Mouse (Mus musculus) ES-Bruce4 (cell line): ENCODE data around the gene Foxp4. TPM values are rescaled to one million over a fixed set of nuclear protein-coding genes. Genes with fewer than 3 reads are reported as not detected.

Experiments
- H3K27ac ChIP-seq: 2 replicates; pipeline ENCODE4 v1.5.1; 2012; ENCODE audit warnings: low read length, inconsistent platforms; ENCODE audit not compliant: insufficient read depth
- H3K27me3 ChIP-seq: 2 replicates; pipeline ENCODE4 v1.6.1; 2012; ENCODE audit warnings: mild to moderate bottlenecking, low read length, inconsistent platforms; ENCODE audit not compliant: control insufficient read depth, poor library complexity, insufficient read depth, severe bottlenecking
- H3K36me3 ChIP-seq: 2 replicates; pipeline ENCODE4 v1.6.1; 2012; ENCODE audit warnings: inconsistent platforms, mild to moderate bottlenecking, low read length, moderate library complexity; ENCODE audit not compliant: control insufficient read depth, poor library complexity, insufficient read depth, severe bottlenecking
- H3K4me1 ChIP-seq: one replicate; pipeline ENCODE4 v1.8.1; 2011; ENCODE audit warnings: low read length; ENCODE audit not compliant: control insufficient read depth, insufficient read depth
- H3K4me3 ChIP-seq: 2 replicates; pipeline ENCODE4 v1.5.1; 2011; ENCODE audit warnings: low read depth, mild to moderate bottlenecking, low read length
- H3K9ac ChIP-seq: 2 replicates; pipeline ENCODE4 v1.6.1; 2012; ENCODE audit warnings: low read depth, mild to moderate bottlenecking, inconsistent platforms; ENCODE audit not compliant: poor library complexity, severe bottlenecking
- H3K9me3 ChIP-seq: replicated peaks from 2 replicates; pipeline ENCODE4 v1.6.1; 2012; ENCODE audit warnings: mild to moderate bottlenecking, low read length, inconsistent platforms; ENCODE audit not compliant: control insufficient read depth, poor library complexity, insufficient read depth, severe bottlenecking
- CTCF ChIP-seq: IDR thresholded peaks from one replicate; pipeline ENCODE4 v1.8.1; 2011; ENCODE audit warnings: low read depth, low read length
- EP300 ChIP-seq: IDR thresholded peaks from 2 replicates; pipeline ENCODE4 v1.6.1; 2011; ENCODE audit warnings: low read depth, low read length; ENCODE audit not compliant: insufficient read depth
- POLR2A ChIP-seq: IDR thresholded peaks from one replicate; pipeline ENCODE4 v1.8.1; 2011; ENCODE audit warnings: low read length; ENCODE audit not compliant: insufficient read depth
- polyA plus RNA-seq: library from polyadenylated mRNA; stranded (reverse); fragments of >200 nt; gene quantifications from 2 replicates; pipeline ENCODE4 v1.2.4, GENCODE M21; 2011; ENCODE audit warnings: low read depth; ENCODE audit not compliant: missing spikeins, insufficient read depth, insufficient read length

Gene Foxp4
- polyA plus RNA-seq, 1 experiment: 44.2 TPM

DNA sequence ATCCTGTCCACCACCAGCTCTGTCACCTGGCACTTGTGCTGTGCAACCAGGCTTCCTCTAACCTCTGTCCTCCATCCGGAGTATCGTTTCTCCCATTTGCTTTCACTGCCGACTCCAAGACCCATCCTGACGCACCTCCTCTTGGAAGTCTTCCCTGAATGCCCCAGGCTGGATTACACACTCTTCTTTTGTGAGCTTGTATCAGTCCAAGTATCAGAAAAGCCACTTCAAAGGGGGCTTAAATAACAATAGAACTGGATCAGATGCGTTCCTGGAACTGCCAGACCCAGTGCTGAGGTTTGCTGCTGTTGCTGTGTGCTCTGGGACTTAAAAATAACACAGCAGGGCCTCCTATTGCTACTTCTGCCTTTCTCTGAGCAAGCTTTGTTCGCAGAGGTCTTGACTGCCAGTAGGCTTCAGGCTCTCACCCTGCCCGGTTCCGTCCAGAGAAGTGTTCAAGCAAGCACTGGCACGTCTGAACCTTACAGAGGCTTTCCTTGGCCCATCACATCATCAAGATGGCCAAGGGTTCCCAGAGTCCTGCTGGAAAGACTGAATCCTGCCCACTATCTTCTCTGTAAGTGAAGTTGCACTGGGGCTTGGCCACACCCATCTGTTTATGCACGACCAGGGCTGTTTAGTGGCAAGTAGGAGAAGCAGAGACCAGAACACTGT is 13.6 kb upstream of the Foxp4 start:
- Histone ChIP-seq H3K4me3 (no peak overlapping the region), H3K9me3 (no peaks in the 10 kb centered on the region), H3K9ac (no peak overlapping the region), H3K4me1 (peaks cover 4% of the 10 kb centered on the region), H3K27me3 (no peaks in the 10 kb centered on the region), H3K27ac (no peak overlapping the region), H3K36me3 (no peaks in the 10 kb centered on the region)
- TF ChIP-seq POLR2A: no peak
- TF ChIP-seq EP300: no peak
- TF ChIP-seq CTCF: no peak

DNA sequence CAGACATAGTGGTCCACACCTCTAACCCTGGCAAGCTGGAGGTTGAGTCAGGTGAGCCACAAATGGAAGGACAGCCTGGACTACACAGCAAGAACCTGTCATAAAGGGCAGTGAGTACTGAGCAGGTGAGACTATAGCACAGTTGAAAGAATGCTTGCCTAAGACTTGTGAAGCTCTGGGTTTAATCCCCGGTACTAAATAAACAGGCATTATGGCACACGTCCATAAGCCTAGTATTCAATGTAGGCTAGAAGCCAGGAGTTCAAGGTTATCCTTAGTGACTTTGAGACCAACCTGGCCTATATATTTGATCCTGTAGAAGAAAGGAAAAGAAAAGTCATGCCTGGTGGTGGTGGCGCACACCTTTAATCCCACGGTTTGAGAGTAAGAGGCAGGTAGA is 12.1 kb upstream of the Foxp4 start:
- no peak overlapping the region for H3K4me3 ChIP-seq
- TF ChIP-seq CTCF: no peak
- TF ChIP-seq EP300: no peak
- no peak for TF ChIP-seq POLR2A

DNA sequence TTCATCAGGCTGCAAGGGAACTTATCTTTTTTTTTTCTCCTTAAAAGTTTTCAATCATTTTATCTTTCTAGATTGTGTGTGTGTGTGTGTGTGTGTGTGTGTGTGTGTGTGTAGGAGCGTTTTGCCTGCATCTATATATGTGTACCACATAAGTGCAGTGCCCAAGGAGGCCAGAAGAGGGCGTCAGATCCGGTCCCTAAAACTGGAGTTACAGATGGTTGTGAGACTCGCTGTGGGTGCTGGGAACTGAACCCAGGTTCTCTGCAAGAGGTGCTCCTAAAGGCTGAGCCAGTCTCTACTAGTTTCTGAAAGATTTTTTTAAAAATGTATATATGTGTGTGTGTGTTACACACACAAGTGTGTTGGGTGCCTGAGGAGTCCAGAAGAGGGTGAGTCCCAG is 5.0 kb upstream of the Foxp4 start:
- TF ChIP-seq POLR2A: no peak
- no peak for TF ChIP-seq EP300
- TF ChIP-seq CTCF: peak; percentile 31
- H3K4me1 ChIP-seq: no peaks in the 10 kb centered on the region
- H3K4me3 ChIP-seq: no peak overlapping the region
- H3K9me3 ChIP-seq: no peaks in the 10 kb centered on the region
- no peak overlapping the region for H3K27ac ChIP-seq
- no peaks in the 10 kb centered on the region for H3K36me3 ChIP-seq
- H3K27me3 ChIP-seq: no peaks in the 10 kb centered on the region
- H3K9ac ChIP-seq: no peak overlapping the region

More for the DNA sequence above, 12.1 kb upstream of the Foxp4 start:
- Histone ChIP-seq H3K9me3 (no peaks in the 10 kb centered on the region), H3K36me3 (no peaks in the 10 kb centered on the region), H3K27me3 (no peaks in the 10 kb centered on the region), H3K4me1 (peaks cover 4% of the 10 kb centered on the region), H3K9ac (no peak overlapping the region), H3K27ac (no peak overlapping the region)

DNA sequence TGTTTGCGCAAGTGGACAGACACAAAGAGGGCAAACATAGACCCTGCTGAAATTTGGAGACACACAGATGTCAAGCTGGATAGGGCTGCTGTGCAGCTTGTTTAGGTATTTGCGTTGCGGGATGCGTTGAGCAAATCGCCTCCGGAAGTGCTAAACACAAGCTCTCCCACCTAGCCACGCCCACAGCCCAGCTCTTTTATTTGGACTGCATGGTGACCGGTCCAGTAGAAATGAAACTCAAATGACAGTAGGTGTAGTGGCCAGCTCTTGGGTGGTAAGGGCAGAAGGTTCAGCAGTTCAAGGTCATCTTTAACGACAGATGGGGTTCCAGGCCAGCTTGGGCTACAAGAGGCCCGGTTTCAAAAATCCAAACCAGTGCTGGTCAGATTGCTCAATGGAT is 1.5 kb upstream of the Foxp4 start:
- no peaks in the 10 kb centered on the region for H3K4me1 ChIP-seq
- no peaks in the 10 kb centered on the region for H3K36me3 ChIP-seq
- no peaks in the 10 kb centered on the region; the same call in 1 of the 2 replicates for H3K27me3 ChIP-seq
- H3K27ac ChIP-seq: peak overlapping the region; percentile 10; the same call in 1 of the 2 replicates
- no peak overlapping the region for H3K9ac ChIP-seq
- H3K9me3 ChIP-seq: no peaks in the 10 kb centered on the region
- H3K4me3 ChIP-seq: peak overlapping the region; percentile 24; the same call in 1 of the 2 replicates
- TF ChIP-seq CTCF (no peak), POLR2A (no peak), EP300 (no peak)

DNA sequence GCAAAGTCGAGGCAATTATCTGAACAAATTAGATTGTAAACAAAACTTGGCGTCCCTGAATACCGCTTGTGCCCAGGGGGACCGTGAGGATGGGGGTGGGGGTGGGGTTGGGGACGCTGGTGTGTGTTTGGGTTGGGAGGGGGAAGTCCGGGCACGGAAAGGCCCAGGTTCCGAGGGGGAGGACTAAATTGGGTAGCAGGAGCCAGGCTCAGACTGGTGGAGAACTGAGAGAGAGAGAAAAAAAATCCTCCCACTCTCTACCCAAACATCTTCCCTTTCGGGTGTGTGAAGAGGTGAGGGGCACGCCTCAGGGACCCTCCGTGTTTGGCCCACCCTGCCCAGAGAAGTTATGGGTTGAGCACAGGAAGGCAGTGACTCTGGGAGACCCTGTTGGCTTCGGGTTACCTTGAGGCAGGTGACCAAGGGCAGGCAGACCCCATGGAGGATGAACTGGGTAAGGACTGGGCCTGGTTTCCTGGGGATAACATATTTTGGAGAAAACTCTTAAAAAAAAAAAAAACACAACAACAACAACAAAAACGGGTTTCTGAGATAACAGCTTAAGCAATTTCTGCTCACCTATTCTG is 988 bp upstream of the Foxp4 start:
- peak overlapping the region; percentile 98 for H3K9ac ChIP-seq
- H3K27me3 ChIP-seq: no peaks in the 10 kb centered on the region; the same call in 1 of the 2 replicates
- H3K4me3 ChIP-seq: peak overlapping the region; percentile 81
- H3K36me3 ChIP-seq: no peaks in the 10 kb centered on the region
- TF ChIP-seq POLR2A (no peak), EP300 (no peak), CTCF (no peak)
- peaks cover 3% of the 10 kb centered on the region for H3K4me1 ChIP-seq
- H3K9me3 ChIP-seq: no peaks in the 10 kb centered on the region
- H3K27ac ChIP-seq: peak overlapping the region; percentile 18

DNA sequence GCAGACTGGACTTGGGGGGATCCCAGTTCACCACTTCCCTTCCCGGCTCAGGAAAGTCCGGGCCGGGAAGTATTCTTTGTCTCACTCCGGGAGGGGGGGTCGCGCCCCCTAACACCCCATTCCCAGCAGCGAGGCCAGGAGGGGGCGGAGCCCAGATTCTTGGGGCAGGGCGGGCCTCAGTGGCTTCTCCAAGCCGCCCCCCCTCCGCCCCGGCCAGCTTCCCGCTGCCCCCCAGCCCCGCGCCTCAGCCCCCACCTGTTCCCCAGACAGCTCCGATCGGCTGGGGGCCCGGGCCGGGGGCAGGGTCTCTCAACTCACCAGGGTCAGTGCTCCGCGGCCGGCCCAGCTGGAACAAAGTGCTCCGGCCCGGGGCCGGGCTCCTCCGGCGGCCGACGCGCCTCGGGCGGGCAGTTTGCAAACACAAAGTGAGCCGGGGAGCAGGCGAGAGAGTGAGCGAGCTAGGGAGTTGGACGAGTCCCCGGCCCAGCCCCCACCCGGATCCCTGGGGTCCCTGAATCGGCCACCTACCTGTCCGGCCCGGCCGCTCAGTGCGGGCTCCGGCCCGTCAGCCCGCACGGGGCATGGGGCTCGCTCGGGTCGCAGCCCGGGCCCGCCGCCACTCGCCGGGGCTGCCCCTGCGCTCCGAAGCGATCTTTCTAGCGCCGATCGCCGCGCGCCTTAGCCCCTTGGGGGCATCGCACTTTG is 615 bp downstream of the Foxp4 start:
- no peaks in the 10 kb centered on the region for H3K9me3 ChIP-seq
- peaks cover 7% of the 10 kb centered on the region for H3K4me1 ChIP-seq
- H3K27ac ChIP-seq: 0 out of 2 replicates have a peak overlapping the region, but pooled peaks have one; percentile 31
- H3K4me3 ChIP-seq: peak overlapping the region; percentile 81
- no peak for TF ChIP-seq EP300
- TF ChIP-seq POLR2A: no peak
- TF ChIP-seq CTCF: no peak
- no peaks in the 10 kb centered on the region; the same call in 1 of the 2 replicates for H3K27me3 ChIP-seq
- no peaks in the 10 kb centered on the region for H3K36me3 ChIP-seq
- peak overlapping the region; percentile 98 for H3K9ac ChIP-seq
